Mouse (Mus musculus) left cerebral cortex, postnatal 36 days (tissue): Measurements from ENCODE around the gene Otub1. TPM values are rescaled to one million over a fixed set of nuclear protein-coding genes. Genes with fewer than 3 reads are reported as not detected.

Experiments used
- DNase-seq, 2 experiments: peaks; one replicate each; pipeline ENCODE4 v3.0.0; 2021 to 2022; ENCODE audit warnings: low spot score in 2 of 2, mixed read lengths in 1 of 2
- intact Hi-C: fragments of 180-260 bp; cut with DNase I; formaldehyde crosslinking; loops from one replicate; pipeline ENCODE4 v1.15.1; 2025
- total RNA-seq, 2 experiments: library from RNA; stranded (reverse); gene quantifications; 2 replicates each; pipeline ENCODE4 v1.2.3; 2021

Otub1 gene
- total RNA-seq, 2 experiments from 2014 or later = 253 to 285 TPM

- no peak for DNase-seq
- intact Hi-C loops = no loop called here
Measured at GRCm38 (mm10) chr19:7153232-7153631, 52.9 kb downstream of the Otub1 start.

GRCm38 (mm10) chr19:7151927-7152653 lies 54.0 kb downstream of the Otub1 start:
- intact Hi-C loops = no loop called here
- DNase-seq = no peak

GRCm38 (mm10) chr19:7151300-7151926 lies 54.7 kb downstream of the Otub1 start:
- intact Hi-C loops = no loop called here
- DNase-seq = no peak

GRCm38 (mm10) chr19:7149158-7149685 lies 56.9 kb downstream of the Otub1 start:
- DNase-seq = no peak
- intact Hi-C loops = no loop called here

- intact Hi-C loops = no loop called here
- DNase-seq = peak in 1 of 2 experiments; percentile 66
Measured at GRCm38 (mm10) chr19:7148541-7149085, 57.5 kb downstream of the Otub1 start.

Other genes with a start within 250 kb of the Otub1 start
- 10 to 100 TPM; 51.5 to 55.6 TPM for gene Ppp1r14b, start 231.3 kb downstream of the Otub1 start, total RNA-seq
- gene Plcb3, start 229.8 kb downstream of the Otub1 start, total RNA-seq = 10 to 100 TPM in 1 of 2 experiments, 1 to 10 TPM in 1; 9.7 to 12.5 TPM
- gene Fkbp2, start 225.8 kb downstream of the Otub1 start, total RNA-seq = 100 to 1,000 TPM; 102 to 103 TPM
- gene Vegfb, start 218.7 kb downstream of the Otub1 start, total RNA-seq = 100 to 1,000 TPM in 1 of 2 experiments, 10 to 100 TPM in 1; 88.0 to 104 TPM
- 10 to 100 TPM; 22.9 to 28.1 TPM for gene Dnajc4, start 213.7 kb downstream of the Otub1 start, total RNA-seq
- 10 to 100 TPM; 12.5 to 16.8 TPM for gene Nudt22, start 210.2 kb downstream of the Otub1 start, total RNA-seq
- 10 to 100 TPM; 20.4 to 24.7 TPM for gene Trpt1, start 210.2 kb downstream of the Otub1 start, total RNA-seq
- 1 to 10 TPM; 3.7 to 4.9 TPM for gene Fermt3, start 186.8 kb downstream of the Otub1 start, total RNA-seq
- 100 to 1,000 TPM; 179 to 201 TPM for gene Stip1, start 166.3 kb downstream of the Otub1 start, total RNA-seq
- gene Macrod1, start 149.5 kb downstream of the Otub1 start, total RNA-seq = 10 to 100 TPM; 14.1 to 17.6 TPM
- gene Flrt1, start 100.6 kb downstream of the Otub1 start, total RNA-seq = 10 to 100 TPM; 36.2 to 41.7 TPM
- 1,000 to 10,000 TPM in 1 of 2 experiments, 100 to 1,000 TPM in 1; 989 to 1,090 TPM for gene Cox8a, start 11.3 kb upstream of the Otub1 start, total RNA-seq
- 10 to 100 TPM; 26.5 to 42.4 TPM for gene Naa40, start 34.9 kb upstream of the Otub1 start, total RNA-seq
- gene Rcor2, start 61.0 kb upstream of the Otub1 start, total RNA-seq = 10 to 100 TPM; 14.9 to 16.0 TPM
- 100 to 1,000 TPM; 134 to 160 TPM for gene Mark2, start 135.5 kb upstream of the Otub1 start, total RNA-seq
- gene Spindoc, start 176.7 kb upstream of the Otub1 start, total RNA-seq = 10 to 100 TPM; 31.9 to 37.4 TPM
- 10 to 100 TPM; 34.7 to 37.3 TPM for gene 2700081O15Rik, start 211.3 kb upstream of the Otub1 start, total RNA-seq